Mouse (Mus musculus): Measurements from ENCODE around the gene Ube2q2.

DNA sequence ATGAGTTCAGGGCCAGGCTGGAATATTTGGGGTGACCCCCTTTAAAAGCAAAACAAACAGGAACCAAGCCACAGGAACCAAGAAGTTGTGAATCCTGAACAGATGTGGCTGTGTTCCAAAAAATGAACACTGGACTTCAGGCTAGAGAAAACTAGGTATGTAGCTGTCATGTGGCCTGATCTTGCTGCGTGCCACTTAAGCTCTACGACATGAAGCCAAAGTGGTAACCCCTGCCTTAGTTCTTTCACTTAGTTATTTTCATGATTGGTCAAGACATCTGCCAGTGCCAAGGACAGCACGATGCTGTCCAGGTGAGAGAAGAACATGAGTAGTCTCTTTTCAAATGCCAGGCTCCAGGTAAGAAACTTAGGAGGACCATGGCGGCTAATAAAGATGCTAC lies 98.3 kb downstream of the Ube2q2 start:
- TF ChIP-seq CTCF (IDR thresholded peaks at IDR 0.05; ENCODE audit: insufficient read depth, low read depth, low read length) (no peak), POLR2A (IDR thresholded peaks at IDR 0.05; ENCODE audit: insufficient read depth, low read depth, low read length) (no peak)

All from olfactory bulb, adult 2 months (tissue).